Mouse (Mus musculus) layer of hippocampus, postnatal 10 days (tissue): ENCODE measurements around the gene Cacna1s. TPM values are rescaled to one million over a fixed set of nuclear protein-coding genes. Genes with fewer than 3 reads are reported as not detected.

Experiments used
- DNase-seq, 2 experiments: peaks; one replicate each; pipeline ENCODE4 v3.0.0; 2021; ENCODE audit warnings: low spot score in 2 of 2
- total RNA-seq, 2 experiments: library from RNA; stranded (reverse); gene quantifications; 2 replicates each; pipeline ENCODE4 v1.2.3; 2021

Gene Cacna1s
- total RNA-seq, 2 experiments from 2014 or later: 0.80 to 1.3 TPM

- DNase-seq: no peak
Observed at GRCm38 (mm10) chr1:136104741-136105140, 52.2 kb downstream of the Cacna1s start.

GRCm38 (mm10) chr1:136109464-136109863, 56.9 kb downstream of the Cacna1s start:
- no peak for DNase-seq

DNA sequence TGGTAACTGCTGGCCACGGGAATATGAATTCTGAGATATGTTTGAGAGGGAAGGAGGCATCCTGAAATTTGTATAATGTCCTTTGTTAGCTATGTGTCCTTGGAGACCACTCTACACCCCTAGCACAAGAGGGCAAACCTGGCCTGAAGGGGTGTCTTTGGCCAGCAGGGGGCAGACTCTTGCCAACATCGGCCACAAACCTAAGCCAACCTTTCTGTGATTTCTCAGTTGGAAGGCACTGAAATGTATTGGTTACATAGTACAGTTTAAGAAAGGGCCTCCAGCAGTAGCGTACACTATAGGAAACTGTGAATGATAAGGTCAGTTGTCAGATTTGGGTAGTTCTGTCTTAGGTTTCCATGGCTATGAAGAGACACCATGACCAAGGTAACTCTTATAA, 63.6 kb downstream of the Cacna1s start:
- DNase-seq: peak; percentile 69 to 75

DNA sequence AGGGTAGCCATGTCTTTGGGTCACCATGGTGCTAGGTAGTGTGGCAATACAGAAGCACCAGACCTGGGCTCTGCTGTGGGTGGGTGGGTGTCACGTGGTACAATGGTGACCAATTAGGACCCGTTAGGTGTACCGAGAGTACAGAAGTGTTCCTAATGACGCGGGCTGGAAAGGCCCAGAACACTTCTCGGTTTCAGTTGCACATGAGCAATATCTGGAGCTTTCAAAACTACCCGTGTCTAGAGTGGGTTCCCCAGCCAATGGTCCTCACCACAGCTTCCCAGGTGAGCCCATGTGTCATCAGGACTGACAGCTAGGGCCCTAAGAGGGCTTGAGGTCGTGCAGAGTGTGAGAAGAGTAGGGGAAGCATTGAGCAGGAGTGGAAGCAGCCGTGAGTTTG, 64.5 kb downstream of the Cacna1s start:
- DNase-seq: no peak

GRCm38 (mm10) chr1:136118875-136119274, 66.3 kb downstream of the Cacna1s start:
- DNase-seq: peak; percentile 71

DNA sequence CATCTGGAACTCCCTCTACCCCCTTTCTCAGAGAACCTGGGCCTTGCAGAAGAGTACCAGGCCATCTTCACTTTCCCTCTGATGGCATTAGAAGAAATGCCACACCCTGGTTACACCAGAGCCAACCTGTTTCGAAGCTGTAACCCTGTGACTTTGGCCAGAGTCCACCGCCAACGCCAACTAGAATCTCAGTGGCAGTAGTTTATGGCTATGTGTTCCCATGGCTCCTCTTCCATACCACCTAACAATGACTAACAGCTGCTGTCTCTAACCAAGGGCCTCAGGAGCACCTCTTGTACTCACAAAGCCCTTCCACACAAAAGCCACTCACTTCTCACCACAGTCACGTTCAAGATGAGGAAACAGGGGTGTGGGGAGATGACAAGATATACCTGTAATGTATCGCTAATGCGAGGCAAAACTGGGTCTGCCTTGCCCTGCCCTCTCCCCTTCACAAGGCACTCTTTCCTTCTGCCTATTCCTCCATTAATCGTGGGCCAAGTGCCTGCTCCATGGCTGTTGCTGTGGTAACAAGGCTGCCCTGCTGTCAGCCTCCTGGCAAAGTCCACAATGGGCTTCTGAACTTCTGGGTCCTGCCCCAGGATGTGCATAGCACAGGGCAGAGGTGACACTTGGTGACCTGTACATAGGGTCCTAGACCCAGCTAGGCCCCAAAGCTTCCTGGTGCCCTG, 67.2 kb downstream of the Cacna1s start:
- no peak for DNase-seq

DNA sequence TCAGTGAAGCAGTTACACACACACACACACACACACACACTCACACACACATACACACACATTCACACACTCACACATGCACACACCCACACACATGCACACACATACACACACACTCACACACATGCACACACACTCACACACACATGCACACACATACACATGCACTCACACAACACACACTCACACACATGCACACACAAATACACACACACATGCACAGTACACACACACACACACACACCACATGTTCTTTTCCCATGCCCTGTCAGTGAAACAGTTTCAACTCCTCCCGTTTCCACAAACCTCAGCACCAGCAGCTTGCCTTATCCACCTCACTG, 67.7 kb downstream of the Cacna1s start:
- no peak for DNase-seq

GRCm38 (mm10) chr1:136120785-136121184, 68.2 kb downstream of the Cacna1s start:
- DNase-seq: no peak

DNA sequence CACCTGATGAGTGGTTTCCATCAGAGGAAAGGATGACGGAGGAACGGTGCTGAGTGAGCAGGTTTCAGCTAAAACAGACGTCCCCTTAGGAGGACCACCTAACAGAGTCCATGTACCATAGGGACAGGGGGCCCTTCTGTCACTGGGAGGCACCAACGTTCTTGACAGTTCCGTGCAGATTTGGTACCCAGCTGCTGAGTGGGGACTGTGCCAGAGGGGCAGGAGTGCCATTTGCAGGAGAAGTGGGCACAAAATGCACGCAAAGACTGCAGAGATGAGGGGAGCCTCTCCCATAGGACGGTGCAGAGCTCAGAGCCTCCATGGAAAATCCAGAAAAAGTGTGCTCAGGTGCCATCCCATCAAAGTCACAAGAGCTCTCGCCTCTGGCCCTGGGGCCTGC, 69.5 kb downstream of the Cacna1s start:
- no peak for DNase-seq

- no peak for DNase-seq
Observed at GRCm38 (mm10) chr1:136126159-136126765, 73.7 kb downstream of the Cacna1s start.

GRCm38 (mm10) chr1:136126895-136127294, 74.3 kb downstream of the Cacna1s start:
- DNase-seq: no peak

DNA sequence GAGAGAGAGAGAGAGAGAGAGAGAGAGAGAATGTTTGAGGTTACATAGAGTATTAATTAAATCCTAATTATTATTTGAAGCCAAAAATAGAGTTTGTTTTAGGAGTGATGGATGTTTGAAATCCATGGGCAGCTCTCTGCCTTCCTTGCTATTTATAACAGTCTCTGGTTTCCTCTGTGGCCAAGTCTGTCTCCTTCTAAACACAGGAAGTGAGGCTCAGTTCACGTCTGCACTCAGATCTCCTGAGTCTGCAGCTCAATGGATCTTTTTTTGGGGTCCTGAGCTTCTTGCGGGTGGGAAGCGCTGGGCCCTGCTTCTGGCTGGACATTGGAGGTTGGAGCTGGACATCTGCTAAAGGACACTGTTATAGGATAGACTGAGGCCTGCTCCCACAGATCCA, 75.3 kb downstream of the Cacna1s start:
- DNase-seq: no peak

DNA sequence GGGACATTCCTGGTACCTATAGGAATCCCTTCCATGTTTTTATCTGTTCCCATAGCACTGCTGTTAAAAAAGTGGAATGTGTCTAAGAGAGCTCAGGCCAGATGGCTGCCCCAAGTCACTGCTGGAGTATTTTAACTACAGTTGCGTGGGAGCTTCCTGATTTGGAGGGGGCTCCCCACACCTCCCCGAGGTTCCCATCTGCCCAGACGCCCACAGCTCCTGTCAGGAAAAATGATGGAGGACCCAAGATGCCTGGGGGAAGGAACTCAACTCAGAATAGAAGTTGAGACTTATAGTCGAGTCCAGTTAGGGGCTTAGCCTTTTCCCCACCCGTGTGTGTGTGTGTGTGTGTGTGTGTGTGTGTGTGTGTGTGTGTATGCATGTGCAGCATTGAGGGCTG, 75.9 kb downstream of the Cacna1s start:
- peak; percentile 49 to 59 for DNase-seq

DNA sequence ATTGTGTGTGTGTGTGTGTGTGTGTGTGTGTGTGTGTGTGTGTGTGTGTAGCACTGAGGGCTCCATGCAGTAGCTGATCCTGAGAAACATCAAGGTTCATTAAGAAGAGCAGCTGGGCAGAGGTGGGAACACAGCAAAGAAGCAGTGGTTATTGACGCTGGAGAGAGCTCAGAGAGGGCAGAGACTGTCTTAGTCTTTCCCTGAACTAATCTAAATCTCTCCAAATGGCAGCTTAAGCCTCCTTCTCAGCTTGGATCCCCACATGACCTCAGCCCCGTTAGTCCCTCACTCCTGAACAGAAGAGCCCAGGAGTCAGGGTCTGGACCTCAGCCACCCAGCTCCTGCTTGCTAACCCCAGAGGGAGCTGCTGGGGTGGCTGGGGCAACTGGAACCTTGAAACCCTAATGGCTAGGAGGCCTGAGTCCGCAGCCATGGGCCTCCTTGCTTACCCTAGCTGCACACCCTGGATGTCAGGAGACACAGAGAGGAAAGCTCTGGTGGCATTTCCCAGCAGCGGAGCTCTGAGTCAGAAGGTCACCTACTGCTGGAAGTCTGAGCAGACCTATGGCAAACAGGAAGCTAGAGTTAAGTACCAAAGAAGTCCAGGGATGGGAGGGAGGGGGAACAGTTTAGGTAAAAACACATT, 76.5 kb downstream of the Cacna1s start:
- DNase-seq: no peak

- DNase-seq: no peak
Observed at GRCm38 (mm10) chr1:136130107-136130506, 77.6 kb downstream of the Cacna1s start.

- DNase-seq: peak; percentile 92 to 96
Observed at GRCm38 (mm10) chr1:136130951-136131558, 78.5 kb downstream of the Cacna1s start, which contains the start of gene Kif21b. Gene Kif21b, plus strand, starts transcription at chr1:136131389.

- DNase-seq: peak; percentile 55 to 71
Observed at GRCm38 (mm10) chr1:136131603-136132291, 79.2 kb downstream of the Cacna1s start.

DNA sequence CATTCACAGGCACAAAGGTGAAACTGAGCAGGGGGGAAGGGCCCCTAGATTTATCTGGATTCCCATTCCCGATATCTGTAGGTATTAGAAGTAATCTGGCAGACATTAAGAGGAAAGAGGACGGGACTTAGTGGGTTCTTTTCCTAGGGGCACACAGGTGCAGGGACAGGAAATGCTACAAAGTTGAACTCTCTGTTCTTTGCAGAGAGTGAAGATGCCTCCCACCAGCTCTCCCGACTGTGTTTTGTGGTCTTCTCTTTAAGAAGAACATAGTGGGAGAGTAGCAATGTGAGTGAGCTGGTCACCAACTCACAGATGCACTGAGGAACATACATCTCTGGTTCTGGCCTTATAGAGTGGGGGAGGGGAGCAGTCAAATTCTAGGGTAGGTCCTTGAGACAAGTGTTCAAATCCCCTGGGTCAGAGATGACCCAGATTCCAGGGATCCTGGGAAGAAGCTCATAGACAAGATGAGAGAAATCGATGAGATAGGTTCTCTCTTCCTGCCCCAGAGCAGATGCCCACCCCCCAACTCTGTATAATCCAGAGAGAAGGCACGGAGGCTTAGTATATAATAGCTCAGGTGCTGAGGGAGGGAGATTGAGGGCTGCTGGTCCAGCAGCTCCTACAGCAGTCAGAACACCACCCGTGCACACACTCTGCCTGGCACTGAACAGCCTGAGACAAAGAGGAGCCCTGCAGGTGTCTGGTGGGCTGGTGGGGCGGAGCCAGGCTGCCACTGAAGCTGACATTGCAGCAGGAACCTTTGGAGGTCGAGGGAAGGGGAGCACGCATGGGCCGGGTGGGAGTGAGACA, 80.0 kb downstream of the Cacna1s start:
- no peak for DNase-seq

GRCm38 (mm10) chr1:136133570-136134240, 81.2 kb downstream of the Cacna1s start:
- DNase-seq: no peak

GRCm38 (mm10) chr1:136134547-136134946, 82.0 kb downstream of the Cacna1s start:
- DNase-seq: no peak
